Mouse (Mus musculus) kidney, adult 18-20 months (tissue): Measurements from ENCODE around the gene Olfr1062.
"Not testable (repeated sequence)": the region's sequence is repeated elsewhere in the genome, so short reads cannot be mapped to it uniquely, and the experiment has no call there.

Source experiments
- DNase-seq: peaks from one replicate; pipeline ENCODE4 v3.0.0; 2021

The Olfr1062 gene

GRCm38 (mm10) chr2:86426649-86427048, at the start of gene Olfr1062:
Olfr1062 (minus strand) TSS chr2:86426749.
- not testable (repeated sequence) for DNase-seq

DNA sequence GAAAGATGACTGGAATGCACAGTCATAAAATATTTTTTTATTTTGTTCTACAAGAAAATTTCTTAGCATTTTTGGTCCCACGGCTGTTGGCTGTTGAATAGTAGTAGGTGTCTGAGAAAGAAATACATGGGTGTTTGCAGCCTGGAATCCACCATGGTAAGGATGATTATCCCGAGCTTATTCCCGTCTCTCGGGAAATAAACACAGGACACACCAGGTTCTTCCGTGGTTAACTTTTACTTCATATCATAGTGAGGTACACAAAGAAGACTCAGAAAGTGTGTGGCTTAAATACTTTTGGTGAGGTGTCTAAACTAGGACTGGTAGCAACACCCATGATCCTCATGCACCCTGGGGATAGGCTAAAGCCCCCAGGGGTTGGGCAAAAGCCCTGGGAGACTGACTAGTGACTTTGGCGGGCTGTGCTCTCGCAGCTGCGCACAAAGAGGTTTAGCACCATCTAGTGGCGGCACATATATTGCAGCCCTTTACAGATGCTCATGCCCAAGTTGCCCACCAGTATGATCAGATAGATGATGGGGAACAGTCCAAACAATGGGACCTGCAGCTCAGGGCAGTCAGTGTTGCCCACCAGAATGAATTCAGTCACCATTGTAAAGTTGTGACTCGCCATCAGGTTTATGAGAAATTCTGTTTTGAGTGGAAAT, 38.0 kb upstream of the Olfr1062 start:
- peak; percentile 57 for DNase-seq

DNA sequence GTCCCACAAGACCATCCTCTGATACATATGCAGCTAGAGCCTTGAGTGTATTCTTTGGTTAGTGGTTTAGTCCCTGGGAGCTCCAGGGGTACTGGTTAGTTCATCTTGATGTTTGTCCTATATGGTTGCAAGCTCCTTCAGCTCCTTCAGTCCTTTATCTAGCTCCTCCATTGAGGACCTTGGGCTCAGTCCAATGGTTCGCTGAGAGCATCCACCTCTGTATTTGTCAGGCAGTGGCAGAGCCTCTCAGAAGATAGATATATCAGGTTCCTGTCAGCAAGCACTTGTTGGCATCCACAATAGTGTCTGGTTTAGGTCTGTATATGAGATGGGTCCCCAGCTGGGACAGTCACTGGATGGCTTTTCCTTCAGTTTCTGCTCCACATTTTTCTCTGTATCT, 33.9 kb upstream of the Olfr1062 start:
- DNase-seq, result no peak

- no peak for DNase-seq
These were observed 29.6 kb upstream of the Olfr1062 start, which contains the start of gene Olfr1066 for GRCm38 (mm10) chr2:86456169-86456568. Olfr1066 (minus strand) TSS chr2:86456269.

DNA sequence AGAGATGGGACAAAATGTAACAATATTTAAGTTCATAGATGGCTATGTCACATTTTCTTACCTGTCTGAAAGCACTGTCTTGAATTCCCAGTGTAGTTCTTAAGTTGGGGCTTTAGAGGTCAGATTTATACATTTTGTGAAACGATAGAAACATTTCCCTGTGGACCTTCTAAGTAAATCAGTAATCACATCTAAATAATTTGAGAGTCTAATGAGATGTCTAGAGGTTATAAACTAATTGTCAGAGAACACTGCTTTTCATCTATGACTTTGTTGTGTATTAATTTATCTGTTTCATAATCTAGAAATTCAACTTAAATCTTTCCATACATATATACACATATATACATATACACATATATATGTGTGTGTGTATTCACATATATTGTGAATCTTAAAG, 23.9 kb upstream of the Olfr1062 start, which contains the start of gene Olfr1065:
TSS of gene Olfr1065 (minus strand) at position 101 of the 400 bp plus-strand sequence.
- not testable (repeated sequence) for DNase-seq

DNA sequence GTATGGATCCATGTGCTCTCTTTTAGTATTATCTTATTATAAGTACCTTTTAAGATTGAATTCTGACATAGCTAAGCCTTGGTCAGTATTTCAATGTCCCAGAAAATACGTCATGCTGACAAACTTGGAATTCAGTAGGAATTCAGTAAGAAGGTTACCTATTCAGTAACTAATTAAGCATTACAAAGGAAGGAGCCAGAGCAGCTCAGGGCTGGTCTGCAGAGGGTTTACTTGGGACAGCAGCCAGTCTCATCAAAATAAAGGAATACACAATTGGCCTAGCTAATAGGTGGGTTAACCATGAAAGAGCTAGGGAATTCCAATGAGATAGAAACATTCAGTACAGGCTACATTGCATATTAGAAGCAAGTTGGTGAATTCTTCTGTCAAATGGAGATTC, 15.6 kb upstream of the Olfr1062 start:
- not testable (repeated sequence) for DNase-seq

DNA sequence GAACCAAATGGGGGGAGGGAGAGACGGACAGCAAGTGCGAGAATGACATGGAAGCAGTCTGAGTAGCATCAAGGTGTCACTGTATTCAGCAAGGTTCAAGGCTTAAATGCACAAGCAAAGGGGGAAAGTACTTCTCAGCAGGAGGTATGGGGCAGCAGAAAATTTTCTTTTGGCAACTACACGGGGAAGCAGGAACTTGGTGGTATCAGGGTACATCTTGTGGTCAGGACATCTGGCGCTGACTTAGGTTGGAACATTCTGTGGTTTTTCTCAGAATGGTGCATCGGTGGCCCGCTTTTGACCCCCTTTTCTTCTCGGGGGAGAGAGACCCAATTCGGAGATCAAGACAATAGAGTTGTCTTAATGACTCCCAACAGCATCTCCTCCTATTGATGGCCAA, 2.0 kb upstream of the Olfr1062 start:
- not testable (repeated sequence) for DNase-seq

DNA sequence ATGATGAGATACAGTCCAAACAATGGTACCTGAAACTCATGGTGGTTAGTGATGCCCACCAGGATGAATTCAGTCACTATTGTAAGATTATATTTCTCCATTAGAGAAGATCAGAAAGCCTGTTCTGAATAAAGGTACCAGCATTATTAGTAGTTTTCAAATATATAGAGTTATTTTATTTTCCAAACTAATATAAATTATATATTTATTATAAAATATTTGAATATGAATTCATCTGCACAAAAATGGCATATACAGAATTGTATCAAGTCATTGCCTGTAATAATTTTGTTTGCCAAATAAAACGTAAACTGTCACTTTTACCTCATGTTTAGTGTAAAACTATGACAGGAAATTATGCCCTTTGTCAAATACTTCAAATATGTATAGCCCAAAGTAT, 12.6 kb downstream of the Olfr1062 start, which contains the start of gene Olfr1061:
TSS of gene Olfr1061 (minus strand) at position 101 of the 400 bp plus-strand sequence.
- DNase-seq, result no peak

GRCm38 (mm10) chr2:86395114-86395513, 31.4 kb downstream of the Olfr1062 start:
- no peak for DNase-seq

GRCm38 (mm10) chr2:86388461-86388860, 38.1 kb downstream of the Olfr1062 start, which contains the start of gene Olfr1058:
Olfr1058 (minus strand) TSS chr2:86388561.
- DNase-seq, result not testable (repeated sequence)

GRCm38 (mm10) chr2:86378293-86378692, 48.3 kb downstream of the Olfr1062 start, which contains the start of gene Olfr1057:
Olfr1057 (minus strand) TSS chr2:86378393.
- DNase-seq, result no peak
